Mouse (Mus musculus) cerebellum, adult 11-12 months (tissue): Measurements from ENCODE around the gene Tbccd1.
A peak's percentile ranks its signal among the peaks of the same experiment; 100 is the strongest.

Experiments used
- DNase-seq: peaks from one replicate; pipeline ENCODE4 v3.0.0; 2022

Gene Tbccd1

GRCm38 (mm10) chr16:22852709-22853108 lies 4.8 kb downstream of the Tbccd1 start:
- DNase-seq, result no peak

- DNase-seq, result no peak
These were observed 9.1 kb downstream of the Tbccd1 start for GRCm38 (mm10) chr16:22848331-22848730.

GRCm38 (mm10) chr16:22847686-22848085 lies 9.8 kb downstream of the Tbccd1 start:
- no peak for DNase-seq

- no peak for DNase-seq
These were observed 12.0 kb downstream of the Tbccd1 start for GRCm38 (mm10) chr16:22845481-22845880.

GRCm38 (mm10) chr16:22844834-22845233 lies 12.6 kb downstream of the Tbccd1 start:
- DNase-seq, result no peak

GRCm38 (mm10) chr16:22844061-22844801 lies 13.2 kb downstream of the Tbccd1 start:
- peak; percentile 81 for DNase-seq

- no peak for DNase-seq
These were observed 14.6 kb downstream of the Tbccd1 start for GRCm38 (mm10) chr16:22842871-22843270.

GRCm38 (mm10) chr16:22839146-22839857 lies 18.2 kb downstream of the Tbccd1 start:
- DNase-seq, result no peak

- no peak for DNase-seq
These were observed 24.4 kb downstream of the Tbccd1 start for GRCm38 (mm10) chr16:22832932-22833525.

- DNase-seq, result no peak
These were observed 36.7 kb downstream of the Tbccd1 start for GRCm38 (mm10) chr16:22820731-22821130.

GRCm38 (mm10) chr16:22811477-22811876 lies 46.0 kb downstream of the Tbccd1 start, which contains the start of gene Crygs:
Gene Crygs, minus strand, starts transcription at chr16:22811577.
- DNase-seq, result no peak

GRCm38 (mm10) chr16:22807468-22808070 lies 49.9 kb downstream of the Tbccd1 start:
- DNase-seq, result peak; percentile 69

GRCm38 (mm10) chr16:22802786-22803185 lies 54.7 kb downstream of the Tbccd1 start:
- DNase-seq, result no peak

GRCm38 (mm10) chr16:22800849-22801109 lies 56.7 kb downstream of the Tbccd1 start:
- no peak for DNase-seq

GRCm38 (mm10) chr16:22800026-22800848 lies 57.2 kb downstream of the Tbccd1 start:
- DNase-seq, result no peak

- DNase-seq, result peak; percentile 45
These were observed 58.9 kb downstream of the Tbccd1 start for GRCm38 (mm10) chr16:22798520-22798919.

GRCm38 (mm10) chr16:22797521-22797920 lies 59.9 kb downstream of the Tbccd1 start:
- peak; percentile 96 for DNase-seq

- peak; percentile 50 for DNase-seq
These were observed 62.0 kb downstream of the Tbccd1 start for GRCm38 (mm10) chr16:22795497-22795896.

GRCm38 (mm10) chr16:22791235-22791634 lies 66.2 kb downstream of the Tbccd1 start:
- DNase-seq, result peak; percentile 58

- peak; percentile 84 for DNase-seq
These were observed 67.5 kb downstream of the Tbccd1 start for GRCm38 (mm10) chr16:22789908-22790367.

GRCm38 (mm10) chr16:22782686-22783085 lies 74.8 kb downstream of the Tbccd1 start:
- DNase-seq, result no peak

GRCm38 (mm10) chr16:22779228-22779835 lies 78.1 kb downstream of the Tbccd1 start:
- peak; percentile 70 for DNase-seq
